Mouse (Mus musculus): ENCODE data around the gene Stxbp6. TPM values are rescaled to one million over a fixed set of nuclear protein-coding genes. Genes with fewer than 3 reads are reported as not detected.
"Not testable (repeated sequence)": the region's sequence is repeated elsewhere in the genome, so short reads cannot be mapped to it uniquely, and the experiment has no call there.

Stxbp6 gene
- polyA plus RNA-seq (2015; fragmentation: Nextera tagmentation; extraction: Ambion mirVana) = 13.2 and 15.6 TPM in 2 replicates

- Histone ChIP-seq H3K27ac (peak within 1 kb of the TSS; percentile 67), H3K4me3 (peak within 1 kb of the TSS; percentile 67), H3K36me3 (no peaks in the 10 kb centered on the region), H3K9me3 (no peaks in the 10 kb centered on the region), H3K27me3 (no peaks in the 10 kb centered on the region; the same call in 1 of the 2 replicates), H3K4me1 (peaks cover 28% of the 10 kb centered on the region), H3K4me2 (peak within 1 kb of the TSS; percentile 96), H3K9ac (peak within 1 kb of the TSS; percentile 78)
- 1% methylated on average over 20 of the region's 20 CpGs for WGBS
- 0 out of 2 replicates have a peak, but pooled peaks have one; percentile 35 for ATAC-seq (ENCODE audit: borderline replicate concordance, extremely low read depth, low FRiP score, low TSS enrichment)
Observed at GRCm38 (mm10) chr12:45074611-45075342, at the start of gene Stxbp6. Gene Stxbp6 (minus strand): TSS chr12:45074709.

- not testable (repeated sequence) for H3K9me3 ChIP-seq; H3K4me3 ChIP-seq; H3K27ac ChIP-seq; H3K4me1 ChIP-seq; H3K27me3 ChIP-seq; H3K9ac ChIP-seq; H3K4me2 ChIP-seq; H3K36me3 ChIP-seq; ATAC-seq (ENCODE audit: borderline replicate concordance, extremely low read depth, low FRiP score, low TSS enrichment)
- WGBS = 57% methylated on average over 2 of the region's 2 CpGs
Observed at GRCm38 (mm10) chr12:45102954-45103353, 28.4 kb upstream of the Stxbp6 start.

- Histone ChIP-seq H3K27me3 (no peaks in the 10 kb centered on the region), H3K36me3 (no peaks in the 10 kb centered on the region), H3K9me3 (no peaks in the 10 kb centered on the region), H3K4me3 (no peak overlapping the region), H3K27ac (no peak overlapping the region), H3K9ac (no peak overlapping the region), H3K4me2 (no peak overlapping the region), H3K4me1 (no peaks in the 10 kb centered on the region)
- 64% methylated on average over 2 of the region's 2 CpGs for WGBS
- ATAC-seq (ENCODE audit: borderline replicate concordance, extremely low read depth, low FRiP score, low TSS enrichment) = no peak
Observed at GRCm38 (mm10) chr12:45093732-45094131, 19.2 kb upstream of the Stxbp6 start.

DNA sequence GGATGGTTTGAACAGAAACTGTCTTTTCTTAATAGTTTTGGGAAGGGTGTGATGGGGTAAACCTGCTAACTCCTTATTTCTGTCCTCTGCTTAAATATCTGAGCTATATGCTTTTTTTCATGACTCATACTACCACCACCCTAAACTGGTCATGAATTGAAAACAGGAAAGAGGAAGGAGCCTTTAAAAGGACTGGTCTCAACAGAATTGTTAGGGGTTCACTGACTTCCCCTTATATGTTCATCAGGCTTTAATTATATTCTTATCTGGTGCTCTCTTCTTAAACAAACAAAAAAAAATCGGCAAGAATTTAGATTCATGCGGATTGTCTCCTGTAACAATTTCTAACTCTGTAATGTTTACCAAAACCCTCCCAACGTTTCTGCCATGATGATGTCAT lies 17.9 kb upstream of the Stxbp6 start:
- ATAC-seq (ENCODE audit: borderline replicate concordance, extremely low read depth, low FRiP score, low TSS enrichment) = no peak
- Histone ChIP-seq H3K4me3 (no peak overlapping the region), H3K36me3 (no peaks in the 10 kb centered on the region), H3K27ac (no peak overlapping the region), H3K27me3 (no peaks in the 10 kb centered on the region), H3K4me2 (no peak overlapping the region), H3K9me3 (no peaks in the 10 kb centered on the region), H3K9ac (no peak overlapping the region), H3K4me1 (no peaks in the 10 kb centered on the region)
- 21% methylated on average over 3 of the region's 3 CpGs for WGBS

GRCm38 (mm10) chr12:45083145-45083475 lies 8.6 kb upstream of the Stxbp6 start:
- Histone ChIP-seq H3K4me3 (no peak overlapping the region), H3K27ac (no peak overlapping the region), H3K4me2 (no peak overlapping the region), H3K36me3 (no peaks in the 10 kb centered on the region), H3K27me3 (no peaks in the 10 kb centered on the region), H3K9ac (no peak overlapping the region), H3K9me3 (no peaks in the 10 kb centered on the region), H3K4me1 (peaks cover 7% of the 10 kb centered on the region; the same call in 1 of the 2 replicates)
- 24% methylated on average over 1 of the region's 1 CpGs for WGBS
- no peak for ATAC-seq (ENCODE audit: borderline replicate concordance, extremely low read depth, low FRiP score, low TSS enrichment)

- Histone ChIP-seq H3K27ac (no peak overlapping the region), H3K27me3 (no peaks in the 10 kb centered on the region), H3K9me3 (no peaks in the 10 kb centered on the region), H3K9ac (no peak overlapping the region), H3K36me3 (no peaks in the 10 kb centered on the region), H3K4me2 (no peak overlapping the region), H3K4me1 (peaks cover 7% of the 10 kb centered on the region; the same call in 1 of the 2 replicates), H3K4me3 (no peak overlapping the region)
- WGBS = 64% methylated on average over 4 of the region's 4 CpGs
- no peak for ATAC-seq (ENCODE audit: borderline replicate concordance, extremely low read depth, low FRiP score, low TSS enrichment)
Observed at GRCm38 (mm10) chr12:45082379-45083144, 8.1 kb upstream of the Stxbp6 start.

DNA sequence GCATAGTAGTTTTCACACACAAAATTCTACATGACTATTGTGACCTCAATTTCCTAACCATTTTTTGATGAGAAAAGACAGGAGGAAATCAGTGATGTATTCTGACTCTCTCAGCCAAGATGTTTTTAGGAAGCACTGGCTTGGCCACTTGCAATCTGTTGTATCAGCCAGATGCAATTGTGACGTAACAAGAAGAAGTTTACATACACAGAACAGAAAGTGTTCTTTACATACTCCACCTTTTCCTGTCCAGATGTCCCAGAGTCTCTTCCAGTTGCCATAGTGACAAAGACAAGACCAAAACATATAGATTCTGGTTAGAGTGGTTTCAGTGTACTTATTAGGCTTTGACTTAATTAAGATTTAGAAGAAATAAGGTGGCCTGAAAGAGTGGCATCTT lies 7.1 kb upstream of the Stxbp6 start:
- WGBS = 15% methylated on average over 1 of the region's 1 CpGs
- Histone ChIP-seq H3K9me3 (no peaks in the 10 kb centered on the region), H3K9ac (no peak overlapping the region), H3K4me3 (no peak overlapping the region), H3K4me1 (peaks cover 7% of the 10 kb centered on the region; the same call in 1 of the 2 replicates), H3K4me2 (no peak overlapping the region), H3K36me3 (no peaks in the 10 kb centered on the region), H3K27me3 (no peaks in the 10 kb centered on the region), H3K27ac (no peak overlapping the region)
- ATAC-seq (ENCODE audit: borderline replicate concordance, extremely low read depth, low FRiP score, low TSS enrichment) = no peak

DNA sequence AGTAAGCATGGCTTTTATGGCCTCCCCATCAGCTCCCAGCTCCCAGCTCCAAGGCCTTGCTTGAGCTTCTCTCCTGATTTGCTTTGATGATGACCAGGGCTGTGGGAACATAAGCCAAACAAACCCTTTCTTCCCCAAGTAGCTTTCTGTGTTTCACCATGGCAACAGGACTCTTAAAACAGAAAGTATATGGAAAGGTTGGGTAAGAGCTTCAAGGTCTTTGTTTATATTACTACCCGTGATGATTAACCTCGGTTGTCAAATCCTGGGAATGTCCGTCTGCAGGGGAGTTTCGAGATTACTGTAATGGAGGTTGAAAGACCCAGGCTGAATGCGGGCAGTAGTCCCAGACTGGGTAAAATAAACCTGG lies 6.2 kb upstream of the Stxbp6 start:
- no peaks in the 10 kb centered on the region; the same call in 1 of the 2 replicates for H3K27me3 ChIP-seq
- no peak for ATAC-seq (ENCODE audit: borderline replicate concordance, extremely low read depth, low FRiP score, low TSS enrichment)
- H3K36me3 ChIP-seq = no peaks in the 10 kb centered on the region
- H3K4me2 ChIP-seq = no peak overlapping the region
- no peak overlapping the region for H3K4me3 ChIP-seq
- H3K4me1 ChIP-seq = peaks cover 9% of the 10 kb centered on the region
- 16% methylated on average over 5 of the region's 5 CpGs for WGBS
- H3K9me3 ChIP-seq = no peaks in the 10 kb centered on the region
- H3K27ac ChIP-seq = no peak overlapping the region
- H3K9ac ChIP-seq = no peak overlapping the region

DNA sequence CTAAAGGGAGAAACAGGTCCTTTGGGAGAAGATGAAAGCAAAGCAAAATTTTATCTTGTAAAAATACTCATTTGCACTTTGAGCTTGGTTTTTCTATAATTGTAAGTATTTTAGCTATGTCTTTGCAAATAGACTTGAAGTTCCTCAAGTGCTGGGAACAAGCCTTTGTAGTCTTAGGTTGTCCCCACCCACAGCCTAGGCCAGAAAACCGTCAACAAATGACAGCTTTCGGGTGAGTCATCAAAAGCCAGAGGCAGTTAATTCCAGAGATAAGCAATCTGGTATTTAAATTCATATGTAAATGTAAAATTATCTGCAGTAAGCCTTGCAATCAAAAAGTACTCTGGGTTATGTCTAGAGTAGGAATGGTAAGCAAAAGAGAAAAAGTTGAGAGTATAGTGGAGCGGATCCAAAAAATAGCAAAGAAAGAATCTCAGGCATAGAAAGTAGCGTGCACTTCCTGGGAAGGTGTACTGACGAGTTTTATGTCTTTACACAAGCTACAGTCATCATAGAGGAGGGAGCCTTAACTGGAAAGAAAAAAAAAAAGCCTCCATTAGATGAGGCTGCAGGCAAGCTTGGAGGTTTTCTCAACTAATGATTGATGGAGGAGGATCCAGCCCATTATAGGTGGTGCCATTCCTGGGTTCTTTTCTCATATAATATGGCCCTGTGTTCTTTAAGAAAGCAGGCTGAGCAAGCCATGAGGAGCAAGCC lies 5.7 kb upstream of the Stxbp6 start:
- ATAC-seq (ENCODE audit: borderline replicate concordance, extremely low read depth, low FRiP score, low TSS enrichment) = no peak
- whole genome bisulfite sequencing = 60% methylated on average over 5 of the region's 5 CpGs

DNA sequence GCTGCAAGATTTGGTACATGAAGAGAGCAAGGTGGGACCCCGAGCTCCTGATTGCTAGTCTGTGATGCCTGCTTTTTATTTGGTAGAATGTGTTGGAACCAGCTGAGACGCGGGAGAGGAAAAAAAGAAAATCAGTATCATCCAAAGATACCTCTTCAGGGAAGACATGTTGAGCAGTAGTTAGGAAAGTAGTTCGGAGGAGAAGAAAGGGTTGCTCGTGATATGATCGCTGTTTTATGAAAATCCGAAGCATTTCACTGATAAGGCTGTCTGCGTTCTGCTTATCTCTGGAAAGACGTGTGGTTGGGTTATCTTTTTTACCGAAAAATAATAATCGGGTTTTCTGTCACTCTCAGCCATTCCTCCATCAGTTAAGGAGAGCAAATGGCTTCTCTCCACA lies 1.1 kb upstream of the Stxbp6 start:
- Histone ChIP-seq H3K36me3 (no peaks in the 10 kb centered on the region), H3K4me3 (no peak overlapping the region; the same call in 1 of the 2 replicates), H3K9ac (no peak overlapping the region), H3K9me3 (no peaks in the 10 kb centered on the region), H3K27me3 (no peaks in the 10 kb centered on the region; the same call in 1 of the 2 replicates), H3K27ac (no peak overlapping the region), H3K4me1 (peaks cover 28% of the 10 kb centered on the region), H3K4me2 (peak overlapping the region; percentile 96)
- no peak for ATAC-seq (ENCODE audit: borderline replicate concordance, extremely low read depth, low FRiP score, low TSS enrichment)
- 36% methylated on average over 11 of the region's 11 CpGs for WGBS

More for the DNA sequence above, 5.7 kb upstream of the Stxbp6 start:
- Histone ChIP-seq H3K9ac (no peak overlapping the region), H3K4me3 (no peak overlapping the region), H3K4me2 (no peak overlapping the region), H3K4me1 (peaks cover 14% of the 10 kb centered on the region), H3K9me3 (no peaks in the 10 kb centered on the region), H3K36me3 (no peaks in the 10 kb centered on the region), H3K27me3 (no peaks in the 10 kb centered on the region; the same call in 1 of the 2 replicates), H3K27ac (no peak overlapping the region)

DNA sequence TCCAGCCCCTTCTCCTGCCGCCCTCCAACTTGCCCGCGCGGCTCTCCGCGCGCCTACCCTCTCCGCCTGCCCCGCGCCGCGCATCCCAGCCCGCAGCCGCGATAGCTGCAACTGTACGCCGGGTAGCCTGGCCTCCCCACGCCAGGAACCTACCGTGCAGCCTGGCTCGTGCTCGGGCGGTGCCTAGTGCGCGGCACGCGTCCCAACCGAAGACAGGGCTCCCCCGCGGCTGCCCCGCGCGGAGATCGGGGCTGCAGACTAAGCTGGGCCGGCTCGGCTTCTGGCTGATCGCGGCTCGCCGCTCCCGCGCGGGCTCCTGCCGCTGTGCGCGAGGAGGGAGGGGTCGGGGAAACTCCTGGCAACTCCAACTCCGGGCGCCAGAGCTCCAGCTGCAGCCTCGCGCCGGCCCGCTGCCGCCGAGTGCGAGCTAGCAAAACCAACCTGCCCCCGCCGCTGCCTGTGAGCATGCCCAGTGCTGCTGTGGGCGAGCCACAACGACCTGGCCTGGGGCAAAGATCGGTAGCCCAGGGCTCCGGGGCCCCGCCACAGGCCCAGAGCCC lies 387 bp downstream of the Stxbp6 start:
- Histone ChIP-seq H3K27ac (peak overlapping the region; percentile 67), H3K9me3 (no peaks in the 10 kb centered on the region), H3K27me3 (no peaks in the 10 kb centered on the region; the same call in 1 of the 2 replicates), H3K4me2 (peak overlapping the region; percentile 96), H3K9ac (peak overlapping the region; percentile 78), H3K4me3 (peak overlapping the region; percentile 67), H3K36me3 (no peaks in the 10 kb centered on the region), H3K4me1 (peaks cover 28% of the 10 kb centered on the region)
- ATAC-seq (ENCODE audit: borderline replicate concordance, extremely low read depth, low FRiP score, low TSS enrichment) = peak; percentile 86
- under 1% methylated on average over 60 of the region's 62 CpGs for WGBS
